Comparison of ENCODE assay signal across 13 mouse cellular contexts in the genomic region with DNA sequence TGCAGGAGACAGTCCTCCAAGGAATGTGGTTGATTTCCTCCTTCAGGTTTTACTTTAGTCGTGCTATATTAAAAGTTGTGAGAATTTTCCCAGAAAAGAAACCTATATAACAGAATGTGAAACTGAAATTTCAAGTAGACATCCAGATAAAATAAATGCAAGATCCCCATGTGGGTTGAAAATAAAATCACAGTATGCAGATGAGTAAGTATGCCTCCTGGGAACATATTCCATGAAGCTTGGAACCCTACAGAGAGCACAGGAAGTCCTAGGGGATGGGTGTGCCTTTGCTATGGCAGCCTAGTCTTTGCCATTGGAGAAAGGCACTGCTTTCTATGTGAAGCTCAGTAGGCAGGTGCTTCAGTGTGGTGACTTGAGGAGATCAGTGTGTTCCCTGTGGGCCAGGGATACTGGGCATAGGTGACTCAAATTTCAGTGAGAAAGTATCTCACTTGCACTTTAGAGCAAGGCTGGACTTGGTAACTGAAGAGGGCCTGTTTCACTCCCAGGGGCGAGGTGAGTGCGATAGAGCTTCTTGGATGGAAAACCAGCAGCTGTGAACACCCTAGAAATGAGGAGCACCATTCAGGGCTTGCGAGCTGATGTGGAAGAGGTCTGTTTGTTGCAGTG. TPM values are rescaled to one million over a fixed set of nuclear protein-coding genes. Genes with fewer than 3 reads are reported as not detected.
"Had no signal": no experiment of that assay in that cellular context is flagged by ENCODE, and none has a peak within 500 bp of the region (broad histone marks: within the 10 kb centered on the region; RNA-seq: fewer than 3 reads in every experiment).

No protein-coding gene starts in this region.

- ATAC-seq: liver, postnatal 0 days; midbrain, embryonic 15.5 days had no signal

- DNase-seq: kidney, adult 8-10 months; kidney, postnatal 25 days; liver; liver, embryonic 13.5 days; liver, postnatal 0 days; lung, postnatal 14 days; retina, postnatal 1 day; right cerebral cortex, postnatal 4 days had no signal

RNA-seq across cellular contexts. Expression of a gene that starts 11.5 kb away (rescaled TPM):
- total RNA-seq: layer of hippocampus, postnatal 25 days; left cerebral cortex, postnatal 25 days; monocyte, adult 5-6 weeks had no signal

RNA-seq across cellular contexts. Expression of a gene that starts 55.6 kb away (rescaled TPM):
- total RNA-seq: layer of hippocampus, postnatal 25 days; left cerebral cortex, postnatal 25 days; monocyte, adult 5-6 weeks; neutrophil, adult 5-6 weeks had no signal
